Mouse (Mus musculus): ENCODE results near the gene Prmt3. TPM values are rescaled to one million over a fixed set of nuclear protein-coding genes. Genes with fewer than 3 reads are reported as not detected.
A peak's percentile ranks its signal among the peaks of the same experiment; 100 is the strongest.

Prmt3 gene
- polyA plus RNA-seq, 1 experiment from 2014 or later = 56.3 TPM

- no peak within 1 kb of the TSS for H3K27ac ChIP-seq (ENCODE audit: low read depth, low read length)
- H3K4me1 ChIP-seq (ENCODE audit: control insufficient read depth, insufficient read depth, low read length) = peaks cover 5% of the 10 kb centered on the region; the same call in 1 of the 2 replicates
- peak within 1 kb of the TSS; percentile 52 for H3K9ac ChIP-seq (replicated peaks; ENCODE audit: low read depth, low read length)
- ATAC-seq (ENCODE audit: low read depth) = peak; percentile 62
- no peaks in the 10 kb centered on the region for H3K36me3 ChIP-seq (ENCODE audit: control insufficient read depth, insufficient read depth, low read length)
- H3K4me3 ChIP-seq (ENCODE audit: low read depth, low read length) = peak within 1 kb of the TSS; percentile 40
- H3K9me3 ChIP-seq (ENCODE audit: control insufficient read depth, low read length) = peaks cover 4% of the 10 kb centered on the region; the same call in 1 of the 2 replicates
- H3K4me2 ChIP-seq (ENCODE audit: low read depth, low read length) = peak within 1 kb of the TSS; percentile 71
- WGBS = 4% methylated on average over 38 of the region's 42 CpGs
- peaks cover 32% of the 10 kb centered on the region for H3K27me3 ChIP-seq (ENCODE audit: control insufficient read depth, insufficient read depth, low read length)
These were observed 19.1 kb upstream of the Prmt3 start, which contains the start of gene Htatip2 for GRCm38 (mm10) chr7:49758934-49759571. TSS of gene Htatip2 (plus strand) at chr7:49759115.

DNA sequence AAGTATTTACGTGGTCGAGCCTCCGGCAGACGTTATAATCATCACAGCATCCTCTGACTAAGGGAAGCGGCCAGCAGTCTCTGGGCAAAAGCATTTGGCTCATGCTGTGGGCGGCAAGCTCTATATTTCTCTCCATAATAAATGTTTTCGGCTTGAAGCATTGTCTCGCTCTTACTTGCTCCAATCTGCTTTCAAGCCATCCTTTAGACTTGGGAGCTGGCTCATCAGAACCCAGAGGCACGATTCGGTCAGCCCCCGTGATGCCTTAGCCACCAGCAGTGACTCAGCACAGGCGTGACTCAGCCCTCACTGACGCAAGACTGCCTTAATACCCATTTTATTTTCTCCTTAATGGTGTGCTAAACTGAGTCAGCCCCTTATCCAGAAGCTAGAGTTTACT is 15.5 kb upstream of the Prmt3 start:
- Histone ChIP-seq H3K36me3 (ENCODE audit: control insufficient read depth, insufficient read depth, low read length) (no peaks in the 10 kb centered on the region), H3K9me3 (ENCODE audit: control insufficient read depth, low read length) (peaks cover 4% of the 10 kb centered on the region; the same call in 1 of the 2 replicates), H3K27me3 (ENCODE audit: control insufficient read depth, insufficient read depth, low read length) (peaks cover 17% of the 10 kb centered on the region), H3K9ac (replicated peaks; ENCODE audit: low read depth, low read length) (no peak overlapping the region), H3K27ac (ENCODE audit: low read depth, low read length) (no peak overlapping the region), H3K4me2 (ENCODE audit: low read depth, low read length) (no peak overlapping the region), H3K4me1 (ENCODE audit: control insufficient read depth, insufficient read depth, low read length) (peaks cover 5% of the 10 kb centered on the region; the same call in 1 of the 2 replicates), H3K4me3 (ENCODE audit: low read depth, low read length) (no peak overlapping the region)
- 63% methylated on average over 13 of the region's 13 CpGs for WGBS
- ATAC-seq (ENCODE audit: low read depth) = no peak

GRCm38 (mm10) chr7:49764011-49764716 is 14.0 kb upstream of the Prmt3 start:
- no peak overlapping the region for H3K9ac ChIP-seq (replicated peaks; ENCODE audit: low read depth, low read length)
- ATAC-seq (ENCODE audit: low read depth) = no peak
- 78% methylated on average over 10 of the region's 10 CpGs for WGBS
- peaks cover 1% of the 10 kb centered on the region; the same call in 1 of the 2 replicates for H3K4me1 ChIP-seq (ENCODE audit: control insufficient read depth, insufficient read depth, low read length)
- no peak overlapping the region for H3K27ac ChIP-seq (ENCODE audit: low read depth, low read length)
- H3K27me3 ChIP-seq (ENCODE audit: control insufficient read depth, insufficient read depth, low read length) = peaks cover 9% of the 10 kb centered on the region
- H3K4me2 ChIP-seq (ENCODE audit: low read depth, low read length) = no peak overlapping the region
- H3K4me3 ChIP-seq (ENCODE audit: low read depth, low read length) = no peak overlapping the region
- H3K9me3 ChIP-seq (ENCODE audit: control insufficient read depth, low read length) = peaks cover 4% of the 10 kb centered on the region; the same call in 1 of the 2 replicates
- no peaks in the 10 kb centered on the region for H3K36me3 ChIP-seq (ENCODE audit: control insufficient read depth, insufficient read depth, low read length)

GRCm38 (mm10) chr7:49766166-49766565 is 12.0 kb upstream of the Prmt3 start:
- H3K36me3 ChIP-seq (ENCODE audit: control insufficient read depth, insufficient read depth, low read length) = no peaks in the 10 kb centered on the region
- H3K4me3 ChIP-seq (ENCODE audit: low read depth, low read length) = no peak overlapping the region
- no peak overlapping the region for H3K9ac ChIP-seq (replicated peaks; ENCODE audit: low read depth, low read length)
- no peaks in the 10 kb centered on the region for H3K9me3 ChIP-seq (ENCODE audit: control insufficient read depth, low read length)
- no peak for ATAC-seq (ENCODE audit: low read depth)
- WGBS = 92% methylated on average over 7 of the region's 7 CpGs
- 0 out of 2 replicates have a peak, but pooled peaks cover 2% of the 10 kb centered on the region for H3K27me3 ChIP-seq (ENCODE audit: control insufficient read depth, insufficient read depth, low read length)
- H3K4me2 ChIP-seq (ENCODE audit: low read depth, low read length) = no peak overlapping the region
- H3K27ac ChIP-seq (ENCODE audit: low read depth, low read length) = no peak overlapping the region
- no peaks in the 10 kb centered on the region for H3K4me1 ChIP-seq (ENCODE audit: control insufficient read depth, insufficient read depth, low read length)

DNA sequence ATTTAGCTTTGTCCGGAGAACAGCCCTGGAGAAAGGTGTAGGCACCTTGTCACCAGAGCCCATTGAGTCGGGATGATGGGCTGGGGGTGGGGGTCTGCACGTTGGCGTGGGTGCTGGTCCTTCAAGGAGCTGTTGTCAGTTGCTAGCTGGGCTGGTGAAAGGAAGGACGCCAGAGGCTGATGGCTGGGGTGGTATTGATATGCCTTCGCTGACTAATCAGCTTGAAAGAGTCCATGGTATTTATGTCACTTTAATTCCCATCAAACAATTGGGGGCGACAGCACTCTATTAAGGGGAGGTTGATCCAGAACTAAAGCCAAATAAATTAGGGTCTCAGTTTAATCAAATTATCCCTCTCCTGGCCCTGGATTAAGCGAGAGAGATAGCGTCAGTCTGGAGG is 9.6 kb upstream of the Prmt3 start:
- no peak overlapping the region for H3K4me2 ChIP-seq (ENCODE audit: low read depth, low read length)

GRCm38 (mm10) chr7:49774396-49774795 is 3.8 kb upstream of the Prmt3 start:
- WGBS = 91% methylated on average over 2 of the region's 2 CpGs
- no peak overlapping the region for H3K4me3 ChIP-seq (ENCODE audit: low read depth, low read length)
- no peak for ATAC-seq (ENCODE audit: low read depth)
- no peak overlapping the region for H3K9ac ChIP-seq (replicated peaks; ENCODE audit: low read depth, low read length)
- no peaks in the 10 kb centered on the region for H3K36me3 ChIP-seq (ENCODE audit: control insufficient read depth, insufficient read depth, low read length)
- H3K4me2 ChIP-seq (ENCODE audit: low read depth, low read length) = no peak overlapping the region
- no peak overlapping the region for H3K27ac ChIP-seq (ENCODE audit: low read depth, low read length)
- no peaks in the 10 kb centered on the region for H3K27me3 ChIP-seq (ENCODE audit: control insufficient read depth, insufficient read depth, low read length)
- peaks cover 4% of the 10 kb centered on the region for H3K4me1 ChIP-seq (ENCODE audit: control insufficient read depth, insufficient read depth, low read length)
- H3K9me3 ChIP-seq (ENCODE audit: control insufficient read depth, low read length) = no peaks in the 10 kb centered on the region

More for the DNA sequence above, 9.6 kb upstream of the Prmt3 start:
- Histone ChIP-seq H3K4me3 (ENCODE audit: low read depth, low read length) (no peak overlapping the region), H3K27me3 (ENCODE audit: control insufficient read depth, insufficient read depth, low read length) (no peaks in the 10 kb centered on the region), H3K9ac (replicated peaks; ENCODE audit: low read depth, low read length) (no peak overlapping the region), H3K36me3 (ENCODE audit: control insufficient read depth, insufficient read depth, low read length) (no peaks in the 10 kb centered on the region), H3K4me1 (ENCODE audit: control insufficient read depth, insufficient read depth, low read length) (no peaks in the 10 kb centered on the region), H3K27ac (ENCODE audit: low read depth, low read length) (no peak overlapping the region), H3K9me3 (ENCODE audit: control insufficient read depth, low read length) (no peaks in the 10 kb centered on the region)
- WGBS = 38% methylated on average over 9 of the region's 9 CpGs
- ATAC-seq (ENCODE audit: low read depth) = no peak

DNA sequence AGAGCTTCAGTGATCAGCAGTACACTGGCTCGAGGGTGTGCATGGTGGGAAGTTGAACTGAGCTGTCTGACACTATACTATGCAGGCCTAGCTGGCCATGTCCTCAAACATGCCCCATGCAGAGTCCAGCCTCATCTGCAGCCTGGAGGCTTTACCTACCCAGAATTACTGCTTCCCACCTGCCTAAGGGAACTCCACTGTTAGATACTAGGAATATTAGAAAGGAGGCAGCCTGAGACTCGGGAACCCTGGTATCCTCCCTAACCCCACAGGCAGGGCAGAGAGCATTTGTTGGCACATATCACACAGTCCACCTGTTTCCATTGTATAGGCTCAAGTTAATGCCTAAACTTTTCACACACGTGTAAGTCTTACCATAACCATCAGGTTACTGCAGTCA is 561 bp upstream of the Prmt3 start:
- peaks cover 8% of the 10 kb centered on the region for H3K4me1 ChIP-seq (ENCODE audit: control insufficient read depth, insufficient read depth, low read length)
- 62% methylated on average over 3 of the region's 3 CpGs for WGBS
- H3K36me3 ChIP-seq (ENCODE audit: control insufficient read depth, insufficient read depth, low read length) = no peaks in the 10 kb centered on the region
- peak; percentile 31; the same call in 1 of the 2 replicates for ATAC-seq (ENCODE audit: low read depth)
- H3K4me2 ChIP-seq (ENCODE audit: low read depth, low read length) = no peak overlapping the region
- no peak overlapping the region for H3K9ac ChIP-seq (replicated peaks; ENCODE audit: low read depth, low read length)
- no peak overlapping the region for H3K27ac ChIP-seq (ENCODE audit: low read depth, low read length)
- no peak overlapping the region for H3K4me3 ChIP-seq (ENCODE audit: low read depth, low read length)
- no peaks in the 10 kb centered on the region for H3K9me3 ChIP-seq (ENCODE audit: control insufficient read depth, low read length)
- no peaks in the 10 kb centered on the region for H3K27me3 ChIP-seq (ENCODE audit: control insufficient read depth, insufficient read depth, low read length)

GRCm38 (mm10) chr7:49778904-49779615 is 914 bp downstream of the Prmt3 start:
- Histone ChIP-seq H3K27ac (ENCODE audit: low read depth, low read length) (peak overlapping the region; percentile 85), H3K9ac (replicated peaks; ENCODE audit: low read depth, low read length) (peak overlapping the region; percentile 78; the same call in 1 of the 2 replicates), H3K4me3 (ENCODE audit: low read depth, low read length) (peak overlapping the region; percentile 64), H3K27me3 (ENCODE audit: control insufficient read depth, insufficient read depth, low read length) (no peaks in the 10 kb centered on the region), H3K4me2 (ENCODE audit: low read depth, low read length) (peak overlapping the region; percentile 65), H3K4me1 (ENCODE audit: control insufficient read depth, insufficient read depth, low read length) (peaks cover 8% of the 10 kb centered on the region), H3K9me3 (ENCODE audit: control insufficient read depth, low read length) (no peaks in the 10 kb centered on the region), H3K36me3 (ENCODE audit: control insufficient read depth, insufficient read depth, low read length) (no peaks in the 10 kb centered on the region; the same call in 1 of the 2 replicates)
- WGBS = 59% methylated on average over 12 of the region's 12 CpGs
- ATAC-seq (ENCODE audit: low read depth) = peak; percentile 29

All from neural tube, embryonic 14.5 days (tissue).